Mouse (Mus musculus) kidney, embryonic 15.5 days (tissue): ENCODE data around the gene Fntb. TPM values are rescaled to one million over a fixed set of nuclear protein-coding genes. Genes with fewer than 3 reads are reported as not detected.

Experiments used
- ATAC-seq: fragments of 200-750 bp; cut with Nextera tagmentation; replicated peaks from 2 replicates; pipeline ENCODE4 v1.8.0; 2017; ENCODE audit warnings: moderate TSS enrichment; ENCODE audit not compliant: low FRiP score
- H3K27ac ChIP-seq: fragments of 300-500 bp; sonication (generic); 2 replicates; pipeline ENCODE4 v1.5.1; 2015; ENCODE audit warnings: mild to moderate bottlenecking, inconsistent platforms
- H3K27me3 ChIP-seq: fragments of 300-500 bp; sonication (generic); 2 replicates; pipeline ENCODE4 v1.6.1; 2015; ENCODE audit warnings: inconsistent platforms
- H3K36me3 ChIP-seq: fragments of 300-500 bp; sonication (generic); 2 replicates; pipeline ENCODE4 v1.6.1; 2015; ENCODE audit warnings: inconsistent platforms
- H3K4me1 ChIP-seq: fragments of 300-500 bp; sonication (generic); 2 replicates; pipeline ENCODE4 v1.6.1; 2015; ENCODE audit warnings: inconsistent platforms
- H3K4me2 ChIP-seq: fragments of 300-500 bp; sonication (generic); 2 replicates; pipeline ENCODE4 v1.6.1; 2015; ENCODE audit warnings: moderate library complexity, mild to moderate bottlenecking, inconsistent platforms
- H3K4me3 ChIP-seq: fragments of 300-500 bp; sonication (generic); replicated peaks from 2 replicates; pipeline ENCODE4 v1.5.1; 2015; ENCODE audit warnings: mild to moderate bottlenecking, inconsistent platforms
- H3K9ac ChIP-seq: fragments of 300-500 bp; sonication (generic); 2 replicates; pipeline ENCODE4 v1.6.1; 2015; ENCODE audit warnings: mild to moderate bottlenecking, inconsistent platforms
- H3K9me3 ChIP-seq: fragments of 300-500 bp; sonication (generic); replicated peaks from 2 replicates; pipeline ENCODE4 v1.6.1; 2016; ENCODE audit warnings: inconsistent platforms
- WGBS: fragments of 180-500 bp; shearing (Covaris S2); methylation state at CpG from one replicate; pipeline ENCODE4 v1.1.7; 2015; ENCODE audit warnings: mixed read lengths; 5-methylcytosine and 5-hydroxymethylcytosine counted together
- polyA plus RNA-seq: library from polyadenylated mRNA; unstranded; fragments of >200 nt; fragmentation: Nextera tagmentation; extraction: Ambion mirVana; gene quantifications from 2 replicates; pipeline ENCODE4 v1.2.1, GENCODE M21; 2015

The Fntb gene
- polyA plus RNA-seq, 1 experiment from 2014 or later, result 43.7 TPM

GRCm38 (mm10) chr12:76798008-76798720 is 32.8 kb downstream of the Fntb start:
- H3K27ac ChIP-seq, result no peak overlapping the region
- no peaks in the 10 kb centered on the region for H3K9me3 ChIP-seq
- H3K9ac ChIP-seq, result no peak overlapping the region
- no peaks in the 10 kb centered on the region for H3K36me3 ChIP-seq
- no peak for ATAC-seq
- H3K4me1 ChIP-seq, result no peaks in the 10 kb centered on the region
- 68% methylated on average over 5 of the region's 5 CpGs for WGBS
- H3K27me3 ChIP-seq, result no peaks in the 10 kb centered on the region
- H3K4me3 ChIP-seq, result no peak overlapping the region
- H3K4me2 ChIP-seq, result no peak overlapping the region

GRCm38 (mm10) chr12:76803028-76803427 is 37.6 kb downstream of the Fntb start:
- no peak overlapping the region for H3K9ac ChIP-seq
- H3K9me3 ChIP-seq, result no peaks in the 10 kb centered on the region
- no peaks in the 10 kb centered on the region for H3K4me1 ChIP-seq
- no peak overlapping the region for H3K27ac ChIP-seq
- H3K27me3 ChIP-seq, result no peaks in the 10 kb centered on the region
- WGBS, result 91% methylated on average over 10 of the region's 10 CpGs
- ATAC-seq, result no peak
- H3K36me3 ChIP-seq, result no peaks in the 10 kb centered on the region
- H3K4me2 ChIP-seq, result no peak overlapping the region
- H3K4me3 ChIP-seq, result no peak overlapping the region

GRCm38 (mm10) chr12:76803700-76804252 is 38.4 kb downstream of the Fntb start:
- no peaks in the 10 kb centered on the region for H3K4me1 ChIP-seq
- H3K9ac ChIP-seq, result no peak overlapping the region
- H3K27ac ChIP-seq, result no peak overlapping the region
- H3K4me2 ChIP-seq, result no peak overlapping the region
- peak; percentile 41; the same call in 1 of the 2 replicates for ATAC-seq
- H3K4me3 ChIP-seq, result no peak overlapping the region
- H3K27me3 ChIP-seq, result no peaks in the 10 kb centered on the region
- H3K36me3 ChIP-seq, result no peaks in the 10 kb centered on the region
- WGBS, result 53% methylated on average over 7 of the region's 7 CpGs
- H3K9me3 ChIP-seq, result no peaks in the 10 kb centered on the region

GRCm38 (mm10) chr12:76805056-76805811 is 39.8 kb downstream of the Fntb start:
- WGBS, result 78% methylated on average over 10 of the region's 10 CpGs
- no peak overlapping the region for H3K4me2 ChIP-seq
- no peak for ATAC-seq

GRCm38 (mm10) chr12:76807796-76808195 is 42.4 kb downstream of the Fntb start:
- H3K36me3 ChIP-seq, result no peaks in the 10 kb centered on the region
- H3K9ac ChIP-seq, result no peak overlapping the region
- H3K4me2 ChIP-seq, result no peak overlapping the region
- H3K9me3 ChIP-seq, result no peaks in the 10 kb centered on the region
- H3K4me1 ChIP-seq, result no peaks in the 10 kb centered on the region
- H3K27ac ChIP-seq, result no peak overlapping the region
- H3K4me3 ChIP-seq, result no peak overlapping the region
- no peaks in the 10 kb centered on the region for H3K27me3 ChIP-seq
- 82% methylated on average over 10 of the region's 10 CpGs for WGBS
- no peak for ATAC-seq

More at GRCm38 (mm10) chr12:76805056-76805811, 39.8 kb downstream of the Fntb start:
- Histone ChIP-seq H3K27me3 (no peaks in the 10 kb centered on the region), H3K9me3 (no peaks in the 10 kb centered on the region), H3K4me1 (no peaks in the 10 kb centered on the region), H3K9ac (no peak overlapping the region), H3K27ac (no peak overlapping the region), H3K36me3 (no peaks in the 10 kb centered on the region), H3K4me3 (no peak overlapping the region)

- Histone ChIP-seq H3K27ac (no peak overlapping the region), H3K27me3 (no peaks in the 10 kb centered on the region), H3K36me3 (no peaks in the 10 kb centered on the region), H3K4me2 (no peak overlapping the region), H3K9me3 (no peaks in the 10 kb centered on the region), H3K4me1 (no peaks in the 10 kb centered on the region), H3K4me3 (no peak overlapping the region), H3K9ac (no peak overlapping the region)
- no peak for ATAC-seq
- 89% methylated on average over 5 of the region's 5 CpGs for whole genome bisulfite sequencing
These were observed 45.1 kb downstream of the Fntb start for GRCm38 (mm10) chr12:76810491-76810890.

GRCm38 (mm10) chr12:76811006-76811405 is 45.6 kb downstream of the Fntb start:
- no peaks in the 10 kb centered on the region for H3K9me3 ChIP-seq
- H3K36me3 ChIP-seq, result no peaks in the 10 kb centered on the region
- ATAC-seq, result no peak
- no peak overlapping the region for H3K9ac ChIP-seq
- 94% methylated on average over 4 of the region's 4 CpGs for WGBS
- H3K4me2 ChIP-seq, result no peak overlapping the region
- no peak overlapping the region for H3K4me3 ChIP-seq
- H3K27ac ChIP-seq, result no peak overlapping the region
- no peaks in the 10 kb centered on the region for H3K4me1 ChIP-seq
- H3K27me3 ChIP-seq, result no peaks in the 10 kb centered on the region

GRCm38 (mm10) chr12:76813543-76813942 is 48.2 kb downstream of the Fntb start:
- Histone ChIP-seq H3K36me3 (no peaks in the 10 kb centered on the region), H3K9me3 (no peaks in the 10 kb centered on the region), H3K4me3 (no peak overlapping the region), H3K9ac (no peak overlapping the region), H3K4me1 (peaks cover 14% of the 10 kb centered on the region; the same call in 1 of the 2 replicates), H3K27ac (no peak overlapping the region), H3K27me3 (no peaks in the 10 kb centered on the region), H3K4me2 (no peak overlapping the region)
- WGBS, result 66% methylated on average over 10 of the region's 10 CpGs
- no peak for ATAC-seq

GRCm38 (mm10) chr12:76814120-76814519 is 48.7 kb downstream of the Fntb start:
- Histone ChIP-seq H3K9ac (no peak overlapping the region), H3K4me2 (no peak overlapping the region), H3K4me1 (peaks cover 18% of the 10 kb centered on the region; the same call in 1 of the 2 replicates), H3K36me3 (no peaks in the 10 kb centered on the region), H3K27me3 (peaks cover 3% of the 10 kb centered on the region; the same call in 1 of the 2 replicates), H3K27ac (no peak overlapping the region), H3K4me3 (no peak overlapping the region), H3K9me3 (no peaks in the 10 kb centered on the region)
- ATAC-seq, result no peak
- 91% methylated on average over 2 of the region's 2 CpGs for WGBS

- no peak overlapping the region for H3K4me3 ChIP-seq
- H3K4me2 ChIP-seq, result no peak overlapping the region
- H3K36me3 ChIP-seq, result no peaks in the 10 kb centered on the region
- ATAC-seq, result no peak
- no peak overlapping the region for H3K27ac ChIP-seq
- WGBS, result 41% methylated on average over 4 of the region's 4 CpGs
- no peaks in the 10 kb centered on the region for H3K9me3 ChIP-seq
- peaks cover 21% of the 10 kb centered on the region for H3K27me3 ChIP-seq
- H3K4me1 ChIP-seq, result peaks cover 36% of the 10 kb centered on the region
- no peak overlapping the region for H3K9ac ChIP-seq
These were observed 51.3 kb downstream of the Fntb start for GRCm38 (mm10) chr12:76816720-76817119.

GRCm38 (mm10) chr12:76817176-76817575 is 51.8 kb downstream of the Fntb start:
- WGBS, result 59% methylated on average over 4 of the region's 4 CpGs

GRCm38 (mm10) chr12:76818120-76818519 is 52.7 kb downstream of the Fntb start:
- Histone ChIP-seq H3K27me3 (peaks cover 28% of the 10 kb centered on the region), H3K36me3 (no peaks in the 10 kb centered on the region), H3K27ac (peak overlapping the region; percentile 76), H3K9me3 (no peaks in the 10 kb centered on the region), H3K4me3 (no peak overlapping the region), H3K9ac (no peak overlapping the region), H3K4me1 (peaks cover 43% of the 10 kb centered on the region), H3K4me2 (no peak overlapping the region)
- ATAC-seq, result peak; percentile 55
- WGBS, result 56% methylated on average over 4 of the region's 4 CpGs

More at GRCm38 (mm10) chr12:76817176-76817575, 51.8 kb downstream of the Fntb start:
- H3K27me3 ChIP-seq, result peaks cover 23% of the 10 kb centered on the region
- no peak overlapping the region for H3K4me2 ChIP-seq
- no peak overlapping the region for H3K4me3 ChIP-seq
- ATAC-seq, result no peak
- H3K9me3 ChIP-seq, result no peaks in the 10 kb centered on the region
- no peaks in the 10 kb centered on the region for H3K36me3 ChIP-seq
- H3K9ac ChIP-seq, result no peak overlapping the region
- H3K27ac ChIP-seq, result 0 out of 2 replicates have a peak overlapping the region, but pooled peaks have one; percentile 18
- H3K4me1 ChIP-seq, result peaks cover 38% of the 10 kb centered on the region
